Mouse (Mus musculus): ENCODE results near the gene Trim33. TPM values are rescaled to one million over a fixed set of nuclear protein-coding genes. Genes with fewer than 3 reads are reported as not detected.

Gene Trim33
- total and polyA plus RNA-seq, 3 experiments = 20.2 to 30.4 TPM; not detected in 1

DNA sequence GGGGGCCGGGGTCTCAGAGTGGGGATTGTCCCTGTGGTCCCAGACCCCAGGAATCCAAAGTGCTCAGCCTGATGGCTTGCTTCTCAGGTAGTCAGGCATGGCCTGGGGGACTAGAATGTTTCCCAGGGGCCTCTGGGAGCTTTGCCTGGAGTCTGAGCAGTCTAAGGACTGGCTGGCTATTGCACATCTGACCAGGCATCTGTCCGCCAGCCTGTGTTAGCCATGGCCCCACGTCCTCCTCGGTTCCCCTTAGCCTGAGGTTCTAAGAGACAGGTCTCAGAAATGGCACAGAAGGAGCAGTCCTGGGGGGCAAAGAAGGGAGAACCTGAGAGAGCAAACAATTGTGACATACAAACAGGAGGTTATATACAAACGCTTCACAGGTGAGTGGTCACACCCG is 102.3 kb downstream of the Trim33 start:
- Histone ChIP-seq H3K79me2 (ENCODE audit: control insufficient read depth, insufficient read depth, low read length, poor library complexity) (no peaks in the 10 kb centered on the region; the same call in 1 of the 2 replicates), H3K4me1 (ENCODE audit: control insufficient read depth in 1 of 2, insufficient read depth in 2 of 2, low read length in 2 of 2) (peaks cover 5 to 6% of the 10 kb centered on the region in 2 experiments), H3K4me3 (ENCODE audit: control insufficient read depth in 1 of 2, insufficient read depth in 1 of 2, low read depth in 2 of 2, low read length in 2 of 2) (no peak overlapping the region), H3K27me3 (ENCODE audit: control insufficient read depth in 1 of 2, insufficient read depth in 2 of 2, low read length in 2 of 2) (no peaks in the 10 kb centered on the region), H3K36me3 (ENCODE audit: control insufficient read depth in 1 of 2, insufficient read depth in 2 of 2, low read length in 2 of 2) (peaks cover 0 to 3% of the 10 kb centered on the region in 2 experiments; a peak in 2 of 4 replicates), H3K9me3 (replicated peaks; ENCODE audit: insufficient read depth, low read length) (no peaks in the 10 kb centered on the region), H3K9ac (ENCODE audit: control insufficient read depth, low read depth, low read length, poor library complexity, severe bottlenecking) (no peak overlapping the region), H3K27ac (ENCODE audit: control insufficient read depth, low read depth, low read length) (no peak overlapping the region)
- TF ChIP-seq EP300 (IDR thresholded peaks at IDR 0.05; ENCODE audit: low read depth in 1 of 2, low read length in 2 of 2) (no peak), NRF1 (IDR thresholded peaks at IDR 0.05; ENCODE audit: insufficient read depth, low read depth, low read length, poor library complexity, severe bottlenecking) (no peak), POLR2AphosphoS2 (IDR thresholded peaks at IDR 0.05; ENCODE audit: low read length) (no peak), SMC3 (IDR thresholded peaks at IDR 0.05; ENCODE audit: low read depth, low read length) (no peak), NELFE (IDR thresholded peaks at IDR 0.05; ENCODE audit: low read depth, low read length) (no peak), MXI1 (IDR thresholded peaks at IDR 0.05; ENCODE audit: low read depth, low read length) (no peak), HCFC1 (IDR thresholded peaks at IDR 0.05; ENCODE audit: low read depth, low read length) (no peak), E2F4 (IDR thresholded peaks at IDR 0.05; ENCODE audit: borderline replicate concordance, low read depth, low read length) (no peak), USF1 (IDR thresholded peaks at IDR 0.05; ENCODE audit: low read depth, low read length) (no peak), CHD2 (IDR thresholded peaks at IDR 0.05; ENCODE audit: low read length) (no peak), MAZ (IDR thresholded peaks at IDR 0.05; ENCODE audit: low read depth, low read length) (no peak), MYB (IDR thresholded peaks at IDR 0.05; ENCODE audit: low read depth, low read length) (no peak), USF2 (IDR thresholded peaks at IDR 0.05; ENCODE audit: borderline replicate concordance in 1 of 2, insufficient read depth in 1 of 2, low read depth in 1 of 2, low read length in 2 of 2) (no peak), ELF1 (IDR thresholded peaks at IDR 0.05; ENCODE audit: low read depth, low read length) (no peak), MAX (IDR thresholded peaks at IDR 0.05; ENCODE audit: low read length) (no peak), POLR2A (IDR thresholded peaks at IDR 0.05; ENCODE audit: control insufficient read depth in 1 of 2, insufficient read depth in 1 of 2, low read depth in 1 of 2, low read length in 2 of 2, poor library complexity in 1 of 2) (no peak), CTCF (IDR thresholded peaks at IDR 0.05 in 2 of 3, conservative IDR thresholded peaks at IDR 0.05 in 1 of 3; ENCODE audit: control insufficient read depth in 1 of 3, insufficient read depth in 1 of 3, low read depth in 2 of 3, low read length in 3 of 3, poor library complexity in 1 of 3, severe bottlenecking in 1 of 3) (no peak), POLR2AphosphoS5 (IDR thresholded peaks at IDR 0.05; ENCODE audit: borderline replicate concordance, low read depth, low read length) (no peak), TBP (IDR thresholded peaks at IDR 0.05; ENCODE audit: low read depth, low read length) (no peak)
- DNase-seq (ENCODE audit: low read depth, low spot score) = no peak

- Histone ChIP-seq H3K4me1 (ENCODE audit: control insufficient read depth in 1 of 2, insufficient read depth in 2 of 2, low read length in 2 of 2) (peaks cover 3 to 6% of the 10 kb centered on the region in 2 experiments; a peak in 3 of 4 replicates), H3K36me3 (ENCODE audit: control insufficient read depth in 1 of 2, insufficient read depth in 2 of 2, low read length in 2 of 2) (peaks cover 0 to 3% of the 10 kb centered on the region in 2 experiments; a peak in 2 of 4 replicates), H3K9ac (ENCODE audit: control insufficient read depth, low read depth, low read length, poor library complexity, severe bottlenecking) (peak overlapping the region; percentile 80), H3K27me3 (ENCODE audit: control insufficient read depth in 1 of 2, insufficient read depth in 2 of 2, low read length in 2 of 2) (no peaks in the 10 kb centered on the region), H3K27ac (ENCODE audit: control insufficient read depth, low read depth, low read length) (peak overlapping the region; percentile 44; the same call in 1 of the 2 replicates), H3K4me3 (ENCODE audit: control insufficient read depth in 1 of 2, insufficient read depth in 1 of 2, low read depth in 2 of 2, low read length in 2 of 2) (peak overlapping the region; percentile 74 to 75), H3K79me2 (ENCODE audit: control insufficient read depth, insufficient read depth, low read length, poor library complexity) (no peaks in the 10 kb centered on the region; the same call in 1 of the 2 replicates), H3K9me3 (replicated peaks; ENCODE audit: insufficient read depth, low read length) (no peaks in the 10 kb centered on the region)
- peak; percentile 96 for DNase-seq (ENCODE audit: low read depth, low spot score)
- TF ChIP-seq MAFK (IDR thresholded peaks at IDR 0.05; ENCODE audit: borderline replicate concordance, low read depth, low read length) (no peak), E2F4 (IDR thresholded peaks at IDR 0.05; ENCODE audit: borderline replicate concordance, low read depth, low read length) (no peak), USF1 (IDR thresholded peaks at IDR 0.05; ENCODE audit: low read depth, low read length) (no peak), POLR2A (IDR thresholded peaks at IDR 0.05; ENCODE audit: control insufficient read depth in 1 of 2, insufficient read depth in 1 of 2, low read depth in 1 of 2, low read length in 2 of 2, poor library complexity in 1 of 2) (no peak), CHD2 (IDR thresholded peaks at IDR 0.05; ENCODE audit: low read length) (no peak), GABPA (IDR thresholded peaks at IDR 0.05; ENCODE audit: low read depth, low read length) (no peak), TAL1 (IDR thresholded peaks at IDR 0.05; ENCODE audit: low read length) (no peak), CTCF (IDR thresholded peaks at IDR 0.05 in 2 of 3, conservative IDR thresholded peaks at IDR 0.05 in 1 of 3; ENCODE audit: control insufficient read depth in 1 of 3, insufficient read depth in 1 of 3, low read depth in 2 of 3, low read length in 3 of 3, poor library complexity in 1 of 3, severe bottlenecking in 1 of 3) (peak in 2 of 3 experiments; percentile 90 to 99; a peak in 5 of 6 replicates), KAT2A (conservative IDR thresholded peaks at IDR 0.05; ENCODE audit: low read depth, low read length) (no peak), NRF1 (IDR thresholded peaks at IDR 0.05; ENCODE audit: insufficient read depth, low read depth, low read length, poor library complexity, severe bottlenecking) (0 out of 2 replicates have a peak, but pooled peaks have one; percentile 18), SIN3A (IDR thresholded peaks at IDR 0.05; ENCODE audit: low read length) (peak; percentile 72; the same call in 1 of the 2 replicates), RAD21 (IDR thresholded peaks at IDR 0.05; ENCODE audit: low read depth, low read length) (peak; percentile 95), ZC3H11A (IDR thresholded peaks at IDR 0.05; ENCODE audit: low read depth, low read length) (peak; percentile 77), MYB (IDR thresholded peaks at IDR 0.05; ENCODE audit: low read depth, low read length) (no peak), EP300 (IDR thresholded peaks at IDR 0.05; ENCODE audit: low read depth in 1 of 2, low read length in 2 of 2) (peak in 1 of 2 experiments; percentile 29; a peak in 2 of 4 replicates), POLR2AphosphoS2 (IDR thresholded peaks at IDR 0.05; ENCODE audit: low read length) (no peak), ZNF384 (IDR thresholded peaks at IDR 0.05; ENCODE audit: low read depth, low read length) (peak; percentile 50; the same call in 1 of the 2 replicates), MAX (IDR thresholded peaks at IDR 0.05; ENCODE audit: low read length) (no peak), SMC3 (IDR thresholded peaks at IDR 0.05; ENCODE audit: low read depth, low read length) (peak; percentile 93), POLR2AphosphoS5 (IDR thresholded peaks at IDR 0.05; ENCODE audit: borderline replicate concordance, low read depth, low read length) (no peak)
Observed at GRCm38 (mm10) chr3:103382872-103383567, 103.9 kb downstream of the Trim33 start.

Data from MEL (cell line).